Mouse (Mus musculus): ENCODE results near the gene Morf4l1.
"Not testable (repeated sequence)": the region's sequence is repeated elsewhere in the genome, so short reads cannot be mapped to it uniquely, and the experiment has no call there.

Gene Morf4l1

DNA sequence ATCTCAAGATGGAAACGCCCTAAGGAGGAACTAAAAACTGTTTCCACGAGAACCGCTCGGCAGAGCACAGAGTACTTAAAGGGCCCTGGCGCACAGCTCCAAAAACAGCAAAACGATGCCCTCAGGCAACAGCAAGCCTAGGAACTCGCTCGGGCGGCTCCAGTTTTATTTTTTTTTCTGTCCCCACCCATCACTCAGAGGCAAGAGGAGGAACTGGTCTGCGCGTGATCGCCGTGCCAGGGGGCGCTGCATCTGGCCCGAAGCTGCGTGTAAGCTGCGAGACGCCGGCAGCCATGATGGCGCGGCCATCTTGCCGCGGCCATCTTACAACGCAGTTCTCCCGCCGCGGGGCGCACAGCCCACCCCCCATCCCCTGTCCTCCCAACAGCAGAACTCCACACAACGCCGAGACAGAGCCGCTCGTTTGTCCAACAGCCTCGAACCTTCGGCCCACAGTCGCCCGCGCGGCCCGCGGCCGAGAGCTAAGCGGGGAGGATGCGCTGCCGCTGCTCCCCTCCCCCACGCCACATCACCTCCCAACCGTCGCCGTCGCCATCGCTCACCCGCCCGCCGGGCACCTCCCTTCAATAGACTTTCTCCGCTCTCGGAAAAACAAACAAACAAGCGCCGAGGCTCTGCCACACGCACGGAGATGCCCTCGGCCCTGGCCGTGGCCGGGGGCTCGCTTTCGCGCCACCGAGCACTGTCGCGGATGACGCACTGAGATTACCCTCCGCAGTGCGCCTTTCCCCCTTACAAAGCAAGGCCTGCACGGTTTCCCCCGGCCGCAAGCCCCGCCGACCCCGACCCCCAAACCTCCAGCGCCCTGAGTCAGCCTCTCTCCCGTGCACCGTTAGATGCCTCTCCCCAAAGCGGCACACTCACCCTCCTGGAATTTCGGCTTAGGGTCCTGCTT, 665 bp downstream of the Morf4l1 start:
- DNase-seq, result peak; percentile 92

DNA sequence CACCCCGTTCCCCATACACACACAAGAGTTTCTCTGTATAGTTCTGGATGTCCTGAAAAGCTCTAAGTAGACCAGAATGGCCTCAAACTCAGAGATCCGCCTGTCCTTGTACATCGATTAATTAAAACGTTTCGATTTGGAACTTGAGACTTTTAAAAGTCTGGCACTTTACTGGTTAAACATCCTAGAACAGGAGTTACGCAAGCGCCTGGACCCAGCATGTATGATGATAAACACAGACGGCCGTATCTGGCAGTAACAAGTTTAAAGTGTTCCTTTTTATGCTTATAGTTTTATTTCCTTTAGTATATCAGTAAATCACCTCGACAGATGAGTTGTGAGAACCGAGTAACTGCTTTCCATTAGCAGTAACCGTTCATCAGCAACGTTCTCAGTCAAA, 1.4 kb downstream of the Morf4l1 start:
- DNase-seq, result no peak

DNA sequence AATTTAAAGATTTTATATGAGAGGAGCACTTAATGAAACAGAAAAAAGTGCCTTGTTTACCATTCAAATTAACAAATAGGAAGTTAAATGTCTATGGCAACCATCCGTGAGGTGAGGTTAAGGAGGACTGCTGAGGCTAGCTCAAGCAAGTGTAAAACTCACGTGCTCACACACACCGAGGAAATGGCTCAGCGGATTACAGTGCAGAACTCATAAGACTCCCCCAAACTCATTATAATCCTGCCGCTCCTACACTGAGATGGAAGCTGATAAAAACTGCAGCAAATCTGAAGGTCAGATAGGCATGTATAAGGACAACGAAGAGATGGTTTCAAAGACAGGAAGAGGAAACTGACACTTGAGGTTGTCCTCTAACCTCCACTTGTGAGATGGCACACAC, 5.2 kb downstream of the Morf4l1 start:
- DNase-seq, result no peak

DNA sequence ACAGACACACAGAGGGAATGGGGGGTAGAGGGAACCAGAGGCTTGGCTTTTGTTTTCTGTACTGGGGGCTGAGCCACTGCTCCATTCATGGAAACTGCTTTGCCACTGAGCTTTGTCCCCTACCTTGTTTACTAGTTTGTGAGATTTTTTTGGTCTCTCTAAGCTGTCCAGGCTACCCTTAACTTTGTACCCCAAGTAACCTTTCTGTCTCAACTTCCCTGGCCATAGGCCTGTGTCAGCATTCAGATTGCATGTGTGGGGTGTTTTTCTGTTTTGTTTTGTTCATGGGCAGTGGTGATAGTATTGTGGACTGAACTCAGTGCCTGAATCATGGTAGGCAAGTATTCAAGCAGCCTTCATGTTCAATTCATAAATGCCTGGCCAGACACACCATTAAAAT, 6.3 kb downstream of the Morf4l1 start:
- DNase-seq, result no peak

DNA sequence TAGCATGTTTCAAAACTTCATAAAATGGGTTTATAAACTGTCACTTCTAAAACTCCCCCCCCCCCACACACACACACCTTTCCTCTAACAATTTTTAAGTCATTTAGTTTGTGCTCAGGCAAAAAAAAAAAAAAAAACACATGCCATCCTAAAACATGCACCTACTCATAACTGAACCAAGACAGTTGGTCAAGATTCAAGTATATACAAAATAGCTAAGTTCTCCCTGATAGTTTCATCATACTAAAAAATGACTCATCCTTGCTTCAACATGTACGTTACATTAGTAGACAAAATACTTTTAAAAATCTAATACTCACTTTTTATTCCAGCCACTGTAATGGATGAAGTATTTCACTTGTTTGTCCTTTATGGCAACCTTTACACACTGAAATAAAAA, 7.7 kb downstream of the Morf4l1 start:
- DNase-seq, result no peak

DNA sequence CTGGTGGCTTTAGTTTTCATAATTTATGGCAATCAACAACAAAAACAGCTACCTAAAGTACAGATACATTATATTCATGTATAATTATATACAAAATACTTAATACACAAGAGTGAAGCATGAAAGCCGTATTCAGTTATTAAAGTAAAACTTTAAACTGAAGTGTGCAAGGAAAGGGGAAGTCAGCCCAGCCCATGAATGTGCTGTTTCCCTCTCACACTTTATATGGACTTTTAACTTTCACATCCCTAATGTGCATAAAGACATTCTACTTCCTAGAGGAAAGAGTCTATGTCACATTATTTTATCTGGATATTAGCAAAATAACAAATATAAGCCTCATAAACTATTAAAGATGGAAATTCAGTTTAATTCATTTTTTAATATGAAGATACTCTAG, 9.1 kb downstream of the Morf4l1 start:
- DNase-seq, result no peak

DNA sequence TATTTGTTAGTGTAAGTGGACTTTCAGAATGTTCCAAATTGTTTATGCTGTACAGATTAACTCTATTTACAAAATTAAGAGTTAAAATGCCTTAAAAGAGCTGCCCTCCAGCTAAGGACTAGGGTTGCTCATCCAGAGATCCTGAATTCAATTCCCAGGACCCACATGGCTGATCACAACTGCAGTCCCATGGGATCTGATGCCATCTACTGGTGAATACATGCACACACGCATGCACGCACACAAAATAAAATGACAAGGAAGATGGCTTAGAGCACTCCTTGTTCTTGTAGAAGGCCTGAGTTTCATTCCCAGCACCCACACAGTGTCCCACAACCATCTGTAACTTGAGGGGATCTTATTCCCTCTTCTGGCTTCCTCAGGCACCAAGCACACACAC, 13.8 kb downstream of the Morf4l1 start:
- peak; percentile 56 for DNase-seq

DNA sequence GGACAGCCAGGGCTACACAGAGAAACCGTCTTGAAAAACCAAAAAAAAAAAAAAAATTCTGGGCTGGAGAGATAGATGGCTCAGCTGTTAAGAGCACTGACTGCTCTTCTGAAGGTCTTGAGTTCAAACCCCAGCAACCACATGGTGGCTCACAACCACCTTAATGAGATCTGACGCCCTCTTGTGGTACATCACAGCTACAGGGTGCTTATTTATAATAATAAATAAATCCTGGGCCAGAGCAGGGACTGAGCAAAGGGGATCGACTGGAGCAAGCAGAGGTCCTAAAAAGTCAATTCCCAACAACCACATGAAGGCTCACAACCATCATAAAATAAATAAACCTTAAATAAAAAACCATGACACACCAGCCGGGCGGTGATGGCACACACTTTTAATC, 15.6 kb downstream of the Morf4l1 start:
- DNase-seq, result no peak

DNA sequence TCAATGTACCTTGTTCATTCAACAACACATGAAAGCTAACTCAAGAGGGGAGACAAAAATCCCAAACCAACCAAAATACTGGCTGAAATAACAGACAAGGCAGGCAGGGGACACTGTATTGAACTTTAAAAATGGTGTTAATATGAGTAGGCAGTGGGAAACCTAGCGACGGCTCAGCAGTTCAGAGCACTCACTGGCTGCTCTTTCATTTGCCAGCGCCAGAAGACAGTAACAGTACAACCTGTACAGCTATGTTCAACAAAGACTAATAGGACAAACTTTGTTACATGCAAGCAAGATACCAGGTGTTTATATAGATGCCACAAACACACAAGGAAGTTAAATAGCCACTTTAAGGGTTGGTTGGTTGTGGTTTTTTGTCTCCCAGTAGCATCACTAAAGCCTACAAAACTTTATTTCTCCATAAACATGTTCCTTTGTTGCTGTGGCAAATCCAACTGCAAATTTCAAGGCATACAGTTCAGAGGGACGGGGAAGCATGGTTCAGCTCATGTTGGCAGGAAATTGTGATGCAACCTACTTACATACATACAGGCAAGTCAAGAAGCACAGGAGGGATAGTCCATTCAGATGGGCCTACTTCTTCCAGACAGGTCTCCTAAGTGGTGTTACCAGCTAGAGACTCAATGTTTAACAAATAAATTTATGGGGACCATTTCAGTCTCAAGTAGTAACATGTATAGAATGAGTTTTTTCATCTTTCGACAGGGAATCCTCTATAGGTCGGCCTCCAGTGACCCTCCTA, 25.1 kb downstream of the Morf4l1 start:
- DNase-seq, result no peak

DNA sequence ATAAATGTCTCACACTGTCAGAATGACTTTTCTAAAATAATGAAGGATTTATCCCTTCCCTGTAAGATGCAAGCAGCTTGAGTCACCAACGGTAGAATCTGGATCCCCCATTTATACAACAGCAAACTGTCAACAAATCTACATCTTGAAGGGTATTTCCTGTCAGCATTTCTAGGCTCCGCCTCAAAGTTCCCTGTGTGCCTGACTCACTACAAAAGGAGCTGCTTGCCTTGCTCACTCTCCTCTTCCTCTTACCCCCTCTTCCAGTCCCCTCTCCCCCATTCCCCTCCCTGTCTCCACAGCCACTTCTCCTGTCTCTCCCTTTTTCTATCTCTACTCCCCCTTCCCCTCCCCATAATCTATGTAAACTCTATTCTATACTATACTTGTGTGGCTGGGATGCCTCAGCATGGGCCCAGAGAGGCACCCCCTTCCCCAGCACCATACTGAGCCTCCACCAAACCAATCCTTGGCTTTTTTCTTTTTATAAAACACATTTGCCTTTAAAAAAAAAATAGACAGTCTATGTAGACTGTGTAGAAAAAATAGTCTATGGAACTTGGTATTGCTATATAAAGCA, 26.6 kb downstream of the Morf4l1 start:
- DNase-seq, result no peak

DNA sequence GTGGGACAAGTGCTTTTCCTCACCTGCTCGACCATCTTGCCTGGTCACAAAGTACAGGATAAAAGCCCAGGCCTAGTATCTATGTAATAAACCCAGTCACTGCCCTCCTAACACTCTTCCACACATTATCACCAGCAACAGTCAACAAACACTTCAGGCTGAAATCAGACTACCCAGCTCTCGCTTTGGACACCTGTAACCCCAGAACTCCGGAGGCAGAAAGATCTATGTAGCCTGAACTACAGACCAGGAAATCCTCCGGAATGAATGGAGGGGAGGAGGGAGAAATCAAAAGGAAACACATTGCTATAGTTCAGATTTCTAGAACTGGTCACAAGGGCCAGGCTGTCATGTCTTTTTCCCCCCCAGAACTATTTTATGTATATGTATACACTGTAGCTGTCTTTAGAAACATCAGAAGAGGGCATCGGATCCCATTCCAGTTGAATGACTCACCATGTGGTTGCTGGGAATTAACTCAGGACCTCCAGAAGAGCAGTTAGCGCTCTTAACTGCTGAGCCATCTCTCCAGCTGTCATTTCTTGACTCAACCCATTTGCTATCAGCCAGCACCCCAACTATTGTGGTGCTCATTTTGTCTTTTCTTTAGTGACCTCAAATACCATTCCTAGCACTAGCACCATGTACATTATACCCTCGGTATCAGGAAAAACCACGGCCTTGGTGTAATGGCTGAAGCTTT, 29.7 kb downstream of the Morf4l1 start:
- no peak for DNase-seq

DNA sequence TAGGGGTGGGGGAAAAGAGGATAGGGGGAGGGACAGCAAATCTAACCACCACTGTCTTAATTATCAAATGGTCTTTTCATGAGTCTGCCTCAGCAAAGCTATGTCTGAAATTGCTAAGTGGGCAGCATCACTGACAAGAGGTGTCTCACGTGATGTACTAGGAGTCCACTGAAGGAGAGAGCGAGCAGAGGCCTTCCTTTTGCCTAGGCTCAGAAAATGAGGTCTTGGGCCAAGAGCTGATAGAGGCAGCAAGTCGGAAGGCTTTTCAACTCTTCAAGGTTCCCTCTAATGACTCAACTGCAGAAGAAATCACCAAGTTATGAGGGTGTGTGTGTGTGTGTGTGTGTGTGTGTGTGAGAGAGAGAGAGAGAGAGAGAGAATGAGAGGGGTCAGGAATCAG, 30.4 kb downstream of the Morf4l1 start:
- DNase-seq, result no peak

DNA sequence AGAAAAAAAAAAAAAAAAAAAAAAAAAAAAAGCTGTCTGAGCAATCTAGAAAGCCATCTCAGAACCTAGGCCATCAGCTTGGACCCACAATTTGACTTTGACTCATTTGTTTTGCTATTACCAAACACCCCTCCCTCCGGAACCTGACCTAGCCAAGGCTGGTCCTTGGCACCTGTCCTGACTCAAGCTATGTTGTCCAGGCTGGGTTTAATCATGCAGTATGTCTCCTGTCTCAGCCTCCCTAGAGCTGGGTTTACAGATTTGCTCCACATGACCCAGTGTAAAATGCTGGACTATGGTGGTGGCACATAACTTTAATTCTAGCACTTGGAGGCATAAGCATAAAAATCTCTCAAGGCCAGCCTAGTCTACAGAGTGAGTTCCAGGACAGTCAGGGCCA, 31.6 kb downstream of the Morf4l1 start:
- no peak for DNase-seq

DNA sequence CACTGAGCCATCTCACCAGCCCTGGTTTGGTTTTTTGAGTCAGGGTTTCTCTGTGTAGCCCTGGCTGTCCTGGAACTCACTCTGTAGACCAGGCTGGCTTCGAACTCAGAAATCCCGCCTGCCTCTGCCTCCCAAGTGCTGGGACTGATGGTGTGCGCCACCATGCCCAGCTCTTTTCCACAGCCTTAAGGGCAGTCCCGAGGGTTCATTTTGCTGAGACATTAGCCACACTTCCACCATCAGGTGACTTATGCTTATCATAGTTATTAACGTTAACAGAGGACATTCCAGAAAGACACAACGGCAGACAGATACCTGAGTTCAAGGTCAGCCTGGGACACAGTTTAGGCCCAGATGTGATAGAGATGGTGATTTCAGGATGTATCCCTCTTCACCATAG, 32.6 kb downstream of the Morf4l1 start:
- not testable (repeated sequence) for DNase-seq

DNA sequence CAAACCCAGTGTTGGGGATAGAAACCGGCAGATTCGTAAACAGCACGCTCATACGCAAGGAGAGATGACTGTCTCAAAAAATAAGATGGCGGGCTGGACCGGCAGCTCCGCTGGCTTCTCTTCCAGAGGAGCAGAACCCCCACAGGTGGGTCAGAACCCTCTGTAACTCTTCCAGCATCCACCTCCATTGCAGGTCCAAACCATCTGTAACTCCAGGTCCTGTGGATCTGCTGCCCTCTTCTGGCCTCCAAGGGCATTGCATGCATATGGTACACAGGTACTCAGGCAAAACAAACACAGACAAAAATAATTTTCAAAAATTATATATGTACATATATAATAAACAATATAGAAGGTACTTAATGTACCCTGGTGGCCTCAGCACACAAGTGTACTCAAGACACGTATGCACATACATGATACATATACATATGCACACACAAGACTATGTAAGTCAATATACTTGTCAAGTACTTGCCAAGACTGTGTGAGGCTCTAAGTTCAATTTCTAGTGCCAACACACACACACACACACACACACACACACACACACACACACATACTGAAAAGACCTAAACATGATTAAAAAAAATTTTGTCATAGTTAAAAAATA, 37.6 kb downstream of the Morf4l1 start:
- DNase-seq, result peak; percentile 66

DNA sequence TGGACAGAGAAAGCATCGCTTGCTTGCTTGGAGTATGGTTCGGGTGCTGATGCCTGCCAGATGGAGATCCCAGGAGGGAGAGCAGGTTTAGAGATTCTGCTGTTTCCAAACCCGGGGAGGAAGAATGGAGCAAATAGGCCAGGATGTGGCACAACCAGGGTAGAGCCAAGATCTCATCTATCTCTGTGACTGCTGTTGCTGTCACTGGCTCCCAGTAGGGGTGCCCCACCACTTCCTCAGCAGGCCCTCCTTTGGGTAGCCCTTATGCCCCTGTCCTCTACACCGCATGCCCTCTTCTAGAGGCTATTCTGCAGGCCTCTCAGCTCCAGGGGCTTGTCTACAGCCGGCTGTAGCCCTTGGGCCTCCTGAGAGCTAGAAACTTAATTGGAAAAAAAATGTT, 38.4 kb downstream of the Morf4l1 start:
- DNase-seq, result no peak

DNA sequence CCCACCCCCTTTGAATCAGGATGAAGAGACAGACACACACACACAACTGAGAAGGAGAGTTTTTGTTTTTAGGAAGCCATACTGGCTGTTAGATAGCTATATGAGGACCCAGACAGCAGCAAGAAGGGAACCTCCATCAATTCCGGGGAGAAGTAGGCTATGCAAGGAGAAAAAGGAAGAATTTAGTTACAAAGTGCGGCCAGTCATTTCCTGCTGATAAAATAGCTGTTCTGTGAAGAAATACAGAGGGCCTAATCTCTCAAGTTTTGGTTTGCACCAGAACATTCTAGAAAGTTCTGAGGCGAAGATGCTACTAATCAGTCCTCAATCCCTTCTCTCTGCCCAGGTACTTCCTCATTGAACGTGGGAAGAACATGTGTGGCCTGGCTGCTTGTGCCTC, 39.2 kb downstream of the Morf4l1 start:
- no peak for DNase-seq

DNA sequence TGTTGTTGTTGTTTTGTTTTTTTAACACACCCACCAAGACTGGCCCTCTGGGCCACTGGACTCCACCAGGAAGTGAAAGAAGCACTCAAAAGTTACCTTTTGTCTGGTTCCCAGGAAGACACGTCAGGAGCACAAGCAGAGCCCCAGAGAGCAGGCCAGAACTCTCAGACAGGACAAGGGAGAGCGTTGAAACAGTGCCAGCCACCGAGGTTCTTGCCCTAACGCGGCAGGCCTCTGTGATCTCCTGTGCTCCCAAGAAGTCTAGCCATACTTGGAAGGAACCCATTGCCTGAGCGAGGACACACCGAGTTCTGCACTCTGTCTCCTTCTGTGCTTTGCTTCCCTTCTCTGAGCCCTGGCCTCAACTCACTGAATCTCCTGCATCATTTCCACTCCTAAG, 44.4 kb downstream of the Morf4l1 start:
- DNase-seq, result no peak

DNA sequence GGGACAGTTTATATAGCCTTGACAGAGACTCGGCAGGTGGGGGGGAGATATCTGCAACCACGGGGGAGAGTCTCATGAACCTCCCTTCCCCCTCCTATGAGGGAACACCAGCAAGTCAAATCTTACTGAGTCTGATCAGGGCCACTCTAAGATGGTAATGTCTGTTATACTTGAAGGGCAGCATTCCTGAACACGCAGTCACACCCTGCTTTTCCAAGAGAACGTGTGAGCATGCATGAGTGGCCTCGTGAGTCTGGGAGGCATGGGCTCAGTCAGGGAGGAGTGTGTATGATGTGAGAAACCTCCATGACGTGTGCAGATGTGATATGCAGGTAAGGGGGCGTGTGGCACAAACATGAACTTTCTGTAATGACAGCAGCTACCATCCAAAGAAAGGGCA, 45.1 kb downstream of the Morf4l1 start:
- no peak for DNase-seq

DNA sequence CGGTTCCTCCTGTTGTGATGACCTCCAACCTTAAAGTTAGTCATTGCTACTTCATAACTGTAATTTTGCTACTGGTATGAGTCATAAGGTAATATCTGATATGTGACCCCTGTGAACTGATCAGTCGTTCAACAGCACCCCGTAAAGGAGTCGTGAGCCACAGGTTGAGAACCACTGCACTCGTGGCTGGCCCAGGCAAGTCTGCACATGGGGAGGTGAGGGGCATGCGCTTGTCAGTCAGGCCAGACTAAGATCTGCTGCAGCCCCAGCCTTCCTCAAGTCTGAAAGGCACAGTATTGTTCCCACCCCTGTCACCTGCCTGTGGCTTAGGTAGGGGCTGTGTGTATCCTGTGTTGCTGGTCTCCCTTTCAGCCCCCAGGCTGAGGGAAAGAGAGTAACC, 45.8 kb downstream of the Morf4l1 start:
- no peak for DNase-seq

DNA sequence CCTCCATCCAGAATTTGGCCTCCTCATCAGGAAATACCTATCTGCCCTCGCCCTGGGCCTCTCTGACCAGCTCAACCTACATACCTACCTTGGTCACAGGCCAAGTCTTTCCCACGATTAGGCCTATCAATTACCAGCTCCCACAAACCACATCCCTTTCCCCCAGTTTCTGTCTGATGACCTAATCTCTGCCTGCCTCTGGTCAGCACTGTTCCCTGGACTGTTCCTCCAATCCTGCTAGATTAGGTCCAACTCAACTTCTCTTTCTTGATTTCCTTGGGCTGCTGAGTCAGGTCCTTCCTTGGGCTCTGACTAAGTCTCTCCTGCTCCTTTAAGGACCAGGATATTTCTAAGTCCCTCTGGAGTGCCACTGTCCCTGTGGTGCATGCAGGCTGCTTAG, 47.2 kb downstream of the Morf4l1 start:
- DNase-seq, result no peak

DNA sequence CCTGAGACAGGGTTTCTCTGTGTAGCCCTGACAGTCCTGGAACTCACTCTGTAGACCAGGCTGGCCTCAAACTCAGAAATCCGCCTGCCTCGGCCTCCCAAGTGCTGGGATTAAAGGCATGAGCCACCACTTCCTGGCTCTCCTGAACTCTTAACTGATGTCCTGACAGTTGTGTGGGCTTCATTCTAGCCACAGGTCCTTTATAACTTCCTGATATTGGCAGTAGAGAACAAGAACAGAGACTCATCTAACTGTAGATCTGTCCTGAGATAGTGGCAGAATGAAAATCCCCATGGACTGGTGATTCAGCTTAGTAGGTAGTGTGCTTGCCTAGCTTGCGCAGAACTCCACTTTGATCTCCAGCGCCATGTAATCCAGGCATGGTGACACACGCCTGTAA, 53.6 kb downstream of the Morf4l1 start:
- not testable (repeated sequence) for DNase-seq

DNA sequence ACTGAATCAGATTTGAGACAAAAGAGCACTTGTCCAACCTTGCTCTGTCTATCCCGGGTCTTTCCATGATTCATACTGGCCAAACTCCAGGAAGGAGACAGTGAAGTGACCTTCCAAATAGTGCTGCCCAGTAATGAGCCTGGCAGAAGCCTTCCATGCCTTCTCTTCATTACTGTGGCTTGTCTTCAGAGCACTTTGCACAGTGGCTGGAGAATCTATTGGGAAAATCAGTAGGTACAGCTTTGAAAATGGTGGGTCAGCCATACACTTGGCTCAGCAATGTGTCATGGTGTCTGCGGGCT, 54.0 kb downstream of the Morf4l1 start:
- no peak for DNase-seq

All from retina, postnatal 1 day (tissue).